Mouse (Mus musculus) lung, embryonic 14.5 days (tissue): ENCODE data around the gene Krt39. TPM values are rescaled to one million over a fixed set of nuclear protein-coding genes. Genes with fewer than 3 reads are reported as not detected.

Source experiments
- ATAC-seq: fragments of 200-750 bp; cut with Nextera tagmentation; 2 replicates; pipeline ENCODE4 v1.8.0; 2017; ENCODE audit warnings: mild to moderate bottlenecking, moderate TSS enrichment, moderate library complexity; ENCODE audit not compliant: insufficient read depth
- DNase-seq: peaks from one replicate; pipeline ENCODE4 v3.0.0-alpha.2; 2015
- H3K27ac ChIP-seq: fragments of 300-500 bp; sonication (generic); 2 replicates; pipeline ENCODE4 v1.5.1; 2014; ENCODE audit warnings: low read depth, mild to moderate bottlenecking, moderate library complexity
- H3K27me3 ChIP-seq: fragments of 300-500 bp; sonication (generic); 2 replicates; pipeline ENCODE4 v1.6.1; 2014; ENCODE audit warnings: low read length, control low read depth; ENCODE audit not compliant: insufficient read depth
- H3K36me3 ChIP-seq: fragments of 300-500 bp; sonication (generic); 2 replicates; pipeline ENCODE4 v1.6.1; 2014; ENCODE audit warnings: control low read depth; ENCODE audit not compliant: insufficient read depth
- H3K4me1 ChIP-seq: fragments of 300-500 bp; sonication (generic); 2 replicates; pipeline ENCODE4 v1.6.1; 2014; ENCODE audit warnings: antibody characterized with exemption, control low read depth; ENCODE audit not compliant: insufficient read depth
- H3K4me2 ChIP-seq: fragments of 300-500 bp; sonication (generic); 2 replicates; pipeline ENCODE4 v1.6.1; 2014; ENCODE audit warnings: mild to moderate bottlenecking
- H3K4me3 ChIP-seq: fragments of 300-500 bp; sonication (generic); 2 replicates; pipeline ENCODE4 v1.5.1; 2014; ENCODE audit warnings: low read depth, low read length
- H3K9ac ChIP-seq: fragments of 300-500 bp; sonication (generic); 2 replicates; pipeline ENCODE4 v1.6.1; 2014
- H3K9me3 ChIP-seq: fragments of 300-500 bp; sonication (generic); 2 replicates; pipeline ENCODE4 v1.6.1; 2016; ENCODE audit warnings: low read depth, low read length, control low read depth
- CTCF ChIP-seq: IDR thresholded peaks from 2 replicates; pipeline ENCODE4 v1.5.1; 2016; ENCODE audit warnings: antibody characterized with exemption, low read depth
- WGBS: fragments of 180-500 bp; shearing (Covaris S2); extraction: QIAGEN DNeasy Blood & Tissue Kit; methylation state at CpG from one replicate; pipeline ENCODE4 v1.1.7; 2014; 5-methylcytosine and 5-hydroxymethylcytosine counted together
- polyA plus RNA-seq: library from polyadenylated mRNA; unstranded; fragments of >200 nt; fragmentation: Nextera tagmentation; extraction: Ambion mirVana; gene quantifications from 2 replicates; pipeline ENCODE4 v1.2.1, GENCODE M21; 2014

Gene Krt39
- polyA plus RNA-seq, 1 experiment from 2014 or later, result not detected

DNA sequence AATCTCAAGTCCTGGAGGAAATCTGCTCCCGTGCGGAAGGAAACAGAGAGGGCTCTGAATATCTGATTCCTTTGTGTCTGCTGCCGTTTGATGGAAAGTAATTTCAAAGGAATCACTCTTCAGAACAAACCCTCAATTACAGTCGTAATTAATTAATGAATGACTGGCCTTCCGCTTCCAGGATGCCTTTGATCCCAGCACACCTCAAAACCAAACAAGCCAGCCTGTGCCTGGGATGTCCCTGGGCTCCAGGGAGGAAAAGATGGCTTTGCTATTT lies 27.6 kb downstream of the Krt39 start:
- 28% methylated on average over 5 of the region's 5 CpGs for WGBS
- no peak for DNase-seq

DNA sequence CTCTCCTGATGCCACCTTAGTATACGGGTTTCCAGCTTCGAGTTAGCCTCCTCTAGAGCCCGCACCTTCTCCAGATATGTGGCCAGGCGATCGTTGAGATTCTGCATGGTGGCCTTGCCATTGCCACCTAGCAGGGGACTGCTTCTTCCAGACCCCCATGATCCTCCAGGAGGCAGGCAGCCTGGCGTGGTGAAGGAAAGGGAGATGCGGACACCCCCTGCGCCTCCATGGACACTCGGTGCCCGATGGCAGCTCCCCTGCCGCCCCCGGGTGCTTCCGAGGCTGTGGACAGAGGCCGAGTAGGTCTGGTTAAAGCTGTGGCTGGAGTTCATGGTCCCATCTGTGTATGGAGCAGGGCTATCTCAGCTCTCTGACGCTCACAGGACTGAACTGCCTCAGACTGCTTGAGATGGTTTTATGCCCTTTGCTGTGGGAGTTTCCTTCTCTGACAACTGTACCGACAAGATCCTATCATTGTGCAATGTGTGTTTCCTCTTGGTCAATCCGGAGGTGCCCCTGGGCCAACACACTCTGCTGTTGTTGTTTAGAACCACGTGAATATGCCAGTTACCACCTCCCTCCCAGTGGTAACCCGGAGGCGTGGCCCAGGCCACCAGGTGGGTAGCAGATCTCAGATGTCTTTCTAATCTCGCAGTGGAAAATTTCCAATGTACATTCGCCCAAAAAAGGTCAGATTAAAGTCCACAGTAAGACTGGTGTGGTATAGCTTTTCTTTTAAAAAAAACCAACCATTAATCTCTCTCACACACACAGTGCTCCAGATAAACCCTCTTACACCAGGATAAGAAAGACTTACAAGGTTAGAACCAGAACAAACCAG lies 28.2 kb downstream of the Krt39 start, which contains the start of gene Krt23:
TSS of gene Krt23 (minus strand) at position 405 of the 841 bp plus-strand sequence.
- H3K27ac ChIP-seq, result peak within 1 kb of the TSS; percentile 54
- H3K9me3 ChIP-seq, result no peaks in the 10 kb centered on the region
- no peak within 1 kb of the TSS for H3K4me3 ChIP-seq
- H3K4me2 ChIP-seq, result no peak within 1 kb of the TSS
- no peak for DNase-seq
- no peaks in the 10 kb centered on the region for H3K4me1 ChIP-seq
- H3K36me3 ChIP-seq, result no peaks in the 10 kb centered on the region
- no peaks in the 10 kb centered on the region for H3K27me3 ChIP-seq
- 70% methylated on average over 22 of the region's 22 CpGs for WGBS
- no peak for ATAC-seq
- no peak within 1 kb of the TSS for H3K9ac ChIP-seq
- no peak for TF ChIP-seq CTCF

More for the DNA sequence above, 27.6 kb downstream of the Krt39 start:
- Histone ChIP-seq H3K4me2 (no peak overlapping the region), H3K36me3 (no peaks in the 10 kb centered on the region), H3K9me3 (no peaks in the 10 kb centered on the region), H3K27ac (peak overlapping the region; percentile 54), H3K4me3 (no peak overlapping the region), H3K4me1 (no peaks in the 10 kb centered on the region), H3K27me3 (no peaks in the 10 kb centered on the region), H3K9ac (no peak overlapping the region)
- no peak for TF ChIP-seq CTCF
- ATAC-seq, result no peak

DNA sequence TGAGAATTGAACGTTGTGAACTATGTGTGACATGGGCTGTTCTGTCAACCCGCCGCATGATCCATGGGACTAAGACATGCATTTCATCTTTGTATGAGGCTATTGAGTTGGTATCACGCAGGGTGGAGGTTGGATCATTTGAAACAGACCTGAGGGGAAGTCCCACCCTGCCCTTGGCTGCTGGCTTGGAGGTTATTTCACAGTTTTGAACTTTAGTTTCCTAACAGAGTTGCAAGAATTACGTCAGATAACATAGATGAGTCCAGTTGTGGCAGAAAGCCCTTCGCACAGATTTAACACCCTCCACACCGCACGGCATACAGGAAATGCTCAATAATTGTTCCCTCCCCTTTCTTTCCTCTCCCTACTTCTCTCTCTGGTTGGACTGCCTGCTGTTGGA lies 30.1 kb downstream of the Krt39 start:
- H3K4me2 ChIP-seq, result no peak overlapping the region
- WGBS, result 58% methylated on average over 8 of the region's 8 CpGs
- H3K36me3 ChIP-seq, result no peaks in the 10 kb centered on the region
- H3K9me3 ChIP-seq, result no peaks in the 10 kb centered on the region
- no peaks in the 10 kb centered on the region for H3K27me3 ChIP-seq
- TF ChIP-seq CTCF, result no peak
- no peak overlapping the region for H3K9ac ChIP-seq
- no peak overlapping the region for H3K4me3 ChIP-seq
- H3K27ac ChIP-seq, result peak overlapping the region; percentile 33; the same call in 1 of the 2 replicates
- ATAC-seq (no peak), DNase-seq (no peak)
- H3K4me1 ChIP-seq, result no peaks in the 10 kb centered on the region

DNA sequence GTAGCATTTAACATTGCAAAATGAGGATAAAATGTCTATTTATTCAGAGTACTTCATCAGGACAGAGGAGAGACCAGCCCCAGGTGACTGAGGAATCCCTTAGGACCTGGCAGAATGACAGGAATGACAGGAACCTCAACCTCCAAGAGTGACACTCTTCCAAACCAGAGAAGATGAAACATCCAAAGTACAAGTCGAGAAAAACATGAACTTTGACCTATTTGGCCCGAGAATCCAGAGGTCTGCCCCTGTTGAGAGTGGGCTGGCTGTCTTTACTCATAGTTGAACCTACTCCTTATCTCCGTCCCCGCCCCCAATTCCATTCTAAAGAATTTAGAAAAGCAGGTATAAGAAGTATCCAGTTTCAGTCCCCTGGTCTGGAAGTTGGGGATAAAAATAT lies 30.5 kb downstream of the Krt39 start:
- H3K9ac ChIP-seq, result no peak overlapping the region
- DNase-seq (peak; percentile 47), ATAC-seq (no peak)
- H3K4me1 ChIP-seq, result no peaks in the 10 kb centered on the region
- H3K4me2 ChIP-seq, result no peak overlapping the region
- no peaks in the 10 kb centered on the region for H3K27me3 ChIP-seq
- TF ChIP-seq CTCF, result no peak
- peak overlapping the region; percentile 33; the same call in 1 of the 2 replicates for H3K27ac ChIP-seq
- no peaks in the 10 kb centered on the region for H3K36me3 ChIP-seq
- H3K9me3 ChIP-seq, result no peaks in the 10 kb centered on the region
- WGBS, result 25% methylated on average over 4 of the region's 4 CpGs
- H3K4me3 ChIP-seq, result no peak overlapping the region

DNA sequence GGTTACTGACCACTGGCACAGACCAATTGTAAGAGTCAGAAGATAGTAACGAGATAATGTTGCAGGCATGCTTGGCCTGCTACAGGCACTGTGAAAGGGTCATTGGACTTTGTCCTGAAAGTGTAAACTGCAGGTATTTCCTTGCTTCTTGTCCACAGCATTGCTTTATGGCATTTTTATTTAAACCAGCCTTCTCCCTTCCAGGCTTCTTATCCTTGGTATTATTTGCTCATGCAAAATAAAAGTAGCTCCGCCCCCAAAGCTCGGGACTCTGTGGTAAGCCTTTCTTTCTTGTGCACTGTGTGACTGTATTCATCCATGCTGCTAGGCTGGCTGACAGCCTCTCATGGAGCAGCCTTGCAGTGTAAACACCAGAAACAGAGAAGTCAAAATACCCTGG lies 31.9 kb downstream of the Krt39 start:
- ATAC-seq, result peak; percentile 64
- peak; percentile 70 for DNase-seq
- no peaks in the 10 kb centered on the region for H3K4me1 ChIP-seq
- no peak for TF ChIP-seq CTCF
- no peaks in the 10 kb centered on the region for H3K27me3 ChIP-seq
- H3K36me3 ChIP-seq, result no peaks in the 10 kb centered on the region
- H3K27ac ChIP-seq, result peak overlapping the region; percentile 76
- no peaks in the 10 kb centered on the region for H3K9me3 ChIP-seq
- no peak overlapping the region for H3K9ac ChIP-seq
- H3K4me2 ChIP-seq, result no peak overlapping the region
- 44% methylated on average over 3 of the region's 3 CpGs for WGBS
- H3K4me3 ChIP-seq, result no peak overlapping the region

DNA sequence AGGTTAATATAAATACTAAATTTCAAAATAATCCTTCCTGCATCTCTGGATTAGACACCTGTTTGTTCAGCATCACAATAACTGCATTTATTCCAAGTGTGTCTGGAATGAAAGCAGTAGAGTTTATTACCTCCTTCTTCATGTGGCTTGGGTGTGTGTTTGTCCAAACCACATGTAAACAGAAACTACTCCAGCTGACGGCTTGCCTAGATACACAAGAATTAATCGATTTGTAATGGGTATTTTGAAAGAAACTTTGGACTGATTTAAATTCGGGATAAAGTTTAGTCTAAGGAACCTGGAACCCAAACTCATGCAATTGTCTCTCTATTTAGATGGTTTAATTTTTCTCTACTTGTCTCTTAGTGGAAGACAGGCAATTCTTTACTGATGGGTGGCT lies 46.2 kb downstream of the Krt39 start:
- H3K4me2 ChIP-seq, result no peak overlapping the region
- ATAC-seq (no peak), DNase-seq (no peak)
- WGBS, result 68% methylated on average over 3 of the region's 3 CpGs
- no peaks in the 10 kb centered on the region for H3K36me3 ChIP-seq
- no peaks in the 10 kb centered on the region for H3K4me1 ChIP-seq
- H3K27me3 ChIP-seq, result no peaks in the 10 kb centered on the region
- H3K4me3 ChIP-seq, result no peak overlapping the region
- no peak for TF ChIP-seq CTCF
- no peak overlapping the region for H3K27ac ChIP-seq
- H3K9ac ChIP-seq, result no peak overlapping the region
- H3K9me3 ChIP-seq, result no peaks in the 10 kb centered on the region

DNA sequence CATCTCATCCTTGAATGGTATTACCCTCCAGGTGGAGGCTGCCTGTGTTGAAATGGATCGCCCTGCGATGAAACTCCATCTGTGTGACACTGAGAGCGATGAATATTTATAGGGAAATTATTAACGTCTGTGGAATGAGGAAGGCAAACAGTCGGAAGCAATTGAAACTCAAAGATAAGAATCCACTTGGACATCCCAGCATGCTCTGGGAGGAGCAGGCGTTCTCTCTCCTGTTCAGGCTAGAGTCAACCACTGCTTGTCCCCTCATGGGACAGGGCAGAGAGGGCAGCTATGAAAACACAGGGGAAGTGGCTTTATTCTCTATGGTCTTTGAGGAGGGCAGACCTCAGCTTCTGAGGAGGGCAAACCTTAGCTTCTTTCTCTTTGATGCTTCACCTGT lies 47.7 kb downstream of the Krt39 start:
- Histone ChIP-seq H3K4me3 (no peak overlapping the region), H3K27me3 (no peaks in the 10 kb centered on the region), H3K9ac (no peak overlapping the region), H3K27ac (peak overlapping the region; percentile 68), H3K9me3 (no peaks in the 10 kb centered on the region), H3K4me1 (no peaks in the 10 kb centered on the region), H3K36me3 (no peaks in the 10 kb centered on the region), H3K4me2 (no peak overlapping the region)
- WGBS, result 44% methylated on average over 6 of the region's 6 CpGs
- peak; percentile 48 for DNase-seq
- ATAC-seq, result no peak
- TF ChIP-seq CTCF, result no peak
